Mouse (Mus musculus): ENCODE data around the gene Secisbp2.
"Not testable (repeated sequence)": the region's sequence is repeated elsewhere in the genome, so short reads cannot be mapped to it uniquely, and the experiment has no call there.

The Secisbp2 gene

DNA sequence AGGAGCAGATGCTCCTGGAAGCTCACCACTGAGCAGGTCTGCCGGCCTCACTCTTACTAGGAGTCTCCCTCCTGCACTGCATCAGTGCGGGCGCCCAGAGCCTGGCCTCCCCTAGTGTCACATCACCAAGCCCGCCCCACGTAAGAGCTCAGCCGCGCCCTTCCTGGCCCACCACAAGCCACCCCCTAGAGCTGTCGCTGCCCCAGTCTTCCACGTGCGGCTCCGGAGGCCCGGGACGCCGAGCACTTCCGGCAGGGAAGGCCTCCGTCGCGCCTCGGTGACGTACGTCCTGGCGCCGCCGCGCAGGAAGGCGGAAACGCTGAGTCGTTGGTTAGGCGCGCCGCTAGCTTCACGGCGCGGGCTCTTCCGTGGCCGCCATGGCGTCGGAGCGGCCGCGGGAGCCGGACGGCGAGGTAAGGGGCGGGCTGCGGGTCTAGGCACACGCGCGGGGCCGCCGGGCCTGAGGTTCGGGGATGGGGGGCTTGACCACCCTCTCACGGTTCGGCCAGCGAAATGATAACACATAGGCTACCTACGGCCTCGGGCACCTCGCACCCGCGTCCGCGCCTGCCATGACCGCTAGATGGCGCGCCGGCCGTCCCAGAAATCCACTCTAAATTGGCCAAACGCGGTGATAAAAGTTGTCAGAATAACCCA, at the start of gene Secisbp2:
Gene Secisbp2, plus strand, starts transcription at position 290 of the 657 bp plus-strand sequence.
- DNase-seq: peak; percentile 98

DNA sequence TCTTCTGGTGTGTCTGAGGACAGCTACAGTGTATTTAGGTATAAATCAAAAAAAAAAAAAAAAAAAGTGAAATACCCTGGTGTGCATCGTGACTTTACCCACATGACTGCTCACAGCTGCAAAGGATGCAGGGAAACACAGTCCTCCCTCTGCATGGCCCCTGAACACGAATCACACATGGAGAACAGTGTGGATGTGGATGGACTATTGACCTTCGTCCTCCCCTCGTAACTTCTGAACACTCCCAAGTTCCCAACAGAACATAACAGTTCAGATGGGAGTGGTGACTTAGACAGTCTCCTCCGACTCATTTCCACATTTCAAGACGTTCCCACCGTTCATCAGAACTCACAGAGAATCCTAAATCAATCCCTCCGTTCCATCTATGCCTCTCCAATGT, 48.7 kb upstream of the Secisbp2 start:
- no peak for DNase-seq

DNA sequence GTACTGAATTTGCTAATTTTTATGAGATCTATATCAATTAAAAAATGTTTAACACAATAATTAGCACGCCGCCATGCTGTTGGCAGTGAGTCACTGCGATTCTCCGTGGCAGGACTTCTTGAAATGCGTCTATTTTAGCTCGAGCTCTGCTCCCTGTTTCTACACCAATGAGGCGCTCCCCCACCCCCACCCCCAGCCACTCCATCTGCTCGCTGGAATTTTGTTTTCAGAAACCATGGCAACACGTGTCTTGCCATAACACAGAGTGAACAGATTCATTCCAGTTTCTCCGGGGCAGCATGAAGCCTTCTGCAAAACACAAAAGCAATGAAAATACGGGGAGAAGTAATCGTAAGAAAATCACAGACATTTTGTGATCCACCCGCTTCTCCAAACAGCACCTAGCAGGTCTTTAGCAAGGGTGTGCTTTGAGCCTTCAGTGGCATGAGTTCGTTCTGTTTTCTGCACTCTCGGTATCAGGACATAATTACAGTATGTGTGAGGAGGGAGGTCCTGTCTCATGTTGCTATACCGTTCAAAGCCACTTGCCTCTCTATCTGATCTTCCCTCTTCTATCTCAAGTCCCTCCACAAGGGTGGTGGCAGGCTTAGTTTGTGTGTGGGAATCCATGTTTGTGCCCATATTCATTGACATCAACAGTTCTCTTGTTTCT, 48.1 kb upstream of the Secisbp2 start:
- peak; percentile 61 to 73 for DNase-seq

DNA sequence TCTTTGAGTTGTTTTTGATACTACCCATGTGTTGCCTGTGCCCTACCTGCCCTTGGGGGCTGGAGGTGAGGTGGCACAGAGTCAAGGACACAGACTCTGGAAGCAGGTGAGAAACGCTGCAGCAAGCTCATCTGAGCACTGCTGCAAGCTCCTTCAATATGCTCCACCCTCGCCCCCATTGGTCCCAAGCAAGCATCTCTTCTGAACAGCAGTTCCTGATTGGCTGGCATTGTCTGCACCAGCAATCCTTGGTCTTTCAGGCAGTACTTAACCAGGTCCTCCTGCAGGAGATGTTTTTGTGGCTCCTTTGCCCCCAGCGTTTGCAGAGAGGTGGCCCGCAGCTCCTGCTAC, 47.6 kb upstream of the Secisbp2 start:
- peak; percentile 57 to 62 for DNase-seq

DNA sequence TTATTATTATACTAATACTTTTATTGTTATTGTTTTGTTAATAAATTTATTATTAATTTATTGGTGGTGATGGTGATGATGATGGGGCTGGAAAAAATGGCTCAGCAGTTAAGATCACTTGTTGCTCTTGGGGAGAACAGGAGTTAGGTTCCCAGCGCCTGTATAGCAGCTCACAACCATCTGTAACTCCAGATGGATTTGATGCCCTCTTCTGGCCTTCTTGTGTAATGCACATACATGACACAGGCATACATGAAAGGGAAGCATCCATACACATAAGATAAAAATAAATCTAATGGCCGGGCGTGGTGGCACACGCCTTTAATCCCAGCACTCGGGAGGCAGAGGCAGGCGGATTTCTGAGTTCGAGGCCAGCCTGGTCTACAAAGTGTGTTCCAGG, 42.3 kb upstream of the Secisbp2 start:
- DNase-seq: no peak

DNA sequence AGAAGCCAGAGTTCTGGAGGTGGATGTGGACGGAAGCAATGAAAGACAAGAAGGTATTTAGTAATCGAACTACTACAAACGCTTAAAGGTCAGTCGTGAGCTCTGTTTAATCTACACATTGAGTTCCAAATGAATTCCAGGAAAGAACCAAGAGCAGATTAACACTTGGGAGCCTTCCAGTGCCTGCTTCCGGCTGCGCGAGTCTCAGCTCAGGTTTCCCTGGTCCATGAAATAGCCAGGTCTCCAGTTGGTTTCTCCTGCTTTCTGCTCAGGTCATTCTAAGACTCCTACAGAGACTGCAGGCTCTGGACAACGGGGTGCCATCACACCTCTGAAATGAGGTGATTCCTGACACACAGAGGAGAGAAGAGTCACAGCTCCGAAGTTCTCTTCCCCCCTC, 40.4 kb upstream of the Secisbp2 start:
- no peak for DNase-seq

DNA sequence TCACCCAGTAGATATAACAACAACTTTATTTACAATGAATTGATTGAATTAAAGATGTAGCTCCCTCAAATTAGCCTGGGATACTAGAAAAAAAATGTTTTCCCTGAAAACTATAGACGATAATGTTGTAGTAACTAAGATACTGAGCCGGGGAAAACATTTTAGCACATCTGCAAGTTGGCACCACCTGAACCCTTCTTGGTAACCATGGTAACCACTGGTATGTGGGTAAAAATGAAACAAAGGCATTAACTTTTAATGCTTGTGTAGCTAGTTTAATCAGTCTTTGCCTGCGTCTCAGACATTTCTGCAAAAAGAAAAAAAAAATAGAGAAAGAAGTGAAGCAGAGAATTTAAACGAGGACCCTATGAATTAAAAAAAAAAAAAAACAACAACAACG, 40.0 kb upstream of the Secisbp2 start:
- no peak for DNase-seq

DNA sequence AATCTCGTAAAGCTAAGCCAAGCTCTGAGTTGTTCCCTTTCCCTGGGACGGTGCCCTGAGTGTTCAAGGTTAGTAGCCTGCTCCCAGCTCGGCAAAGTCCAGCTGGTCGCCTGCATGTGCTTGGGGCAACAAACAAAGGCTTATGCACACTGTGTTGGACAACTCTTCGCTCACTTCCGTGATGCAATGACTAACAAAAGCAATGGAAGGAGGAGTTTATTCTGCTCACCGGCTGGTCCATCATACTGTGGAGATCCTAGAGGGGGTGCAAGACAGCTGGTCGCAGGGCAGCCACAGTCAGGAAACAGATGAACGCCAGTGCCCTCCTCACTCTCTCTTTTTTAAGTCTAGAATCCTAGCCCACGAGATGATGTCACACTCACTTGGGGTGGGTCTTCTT, 35.7 kb upstream of the Secisbp2 start:
- DNase-seq: no peak

DNA sequence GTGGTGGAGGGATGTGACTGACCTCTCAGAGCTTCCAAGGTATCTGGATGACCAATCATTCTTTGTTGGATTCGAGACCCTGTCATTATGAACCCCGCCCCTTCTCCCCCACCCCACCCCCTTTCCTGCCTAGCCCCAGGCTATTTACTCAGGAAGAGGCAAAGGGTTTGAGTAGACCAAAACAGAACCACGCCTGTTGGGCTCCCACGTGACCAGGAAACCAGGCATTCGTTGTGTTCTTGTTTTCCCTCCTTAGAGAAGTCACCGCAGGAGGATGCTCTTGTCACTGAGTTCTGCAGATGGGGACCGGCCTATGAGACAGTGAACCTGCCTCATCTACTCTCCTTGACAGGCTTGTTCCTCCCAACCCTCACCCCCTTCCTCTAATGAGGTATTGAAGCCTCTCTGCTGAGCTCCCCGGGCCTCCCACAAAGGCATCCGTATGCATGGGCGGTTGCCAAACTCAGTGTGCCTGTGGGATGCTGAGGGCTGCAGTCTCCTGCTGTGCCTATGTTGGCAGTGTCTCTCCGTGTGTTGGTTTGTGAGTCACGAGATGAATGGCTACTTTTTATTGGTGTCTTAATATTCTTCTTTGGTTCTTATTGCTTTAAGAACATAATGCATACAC, 35.0 kb upstream of the Secisbp2 start:
- DNase-seq: peak; percentile 41 to 63

DNA sequence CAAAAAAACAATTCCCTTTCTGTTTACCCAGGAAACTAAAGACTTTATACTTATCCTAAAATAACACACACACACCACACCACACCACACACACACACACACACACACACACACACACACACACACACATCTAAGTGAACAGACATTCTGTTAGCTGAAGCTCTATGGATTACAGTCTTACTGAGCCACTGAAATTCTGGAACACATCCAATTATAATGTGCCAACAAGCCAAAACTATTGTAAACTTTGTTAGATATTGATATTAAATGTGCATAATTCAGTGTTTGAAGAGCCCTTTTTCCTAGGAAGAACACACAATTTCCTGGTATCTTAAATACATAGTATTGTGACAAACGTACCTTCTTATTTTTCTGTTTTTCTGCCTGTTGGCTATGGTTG, 34.2 kb upstream of the Secisbp2 start:
- DNase-seq: no peak

DNA sequence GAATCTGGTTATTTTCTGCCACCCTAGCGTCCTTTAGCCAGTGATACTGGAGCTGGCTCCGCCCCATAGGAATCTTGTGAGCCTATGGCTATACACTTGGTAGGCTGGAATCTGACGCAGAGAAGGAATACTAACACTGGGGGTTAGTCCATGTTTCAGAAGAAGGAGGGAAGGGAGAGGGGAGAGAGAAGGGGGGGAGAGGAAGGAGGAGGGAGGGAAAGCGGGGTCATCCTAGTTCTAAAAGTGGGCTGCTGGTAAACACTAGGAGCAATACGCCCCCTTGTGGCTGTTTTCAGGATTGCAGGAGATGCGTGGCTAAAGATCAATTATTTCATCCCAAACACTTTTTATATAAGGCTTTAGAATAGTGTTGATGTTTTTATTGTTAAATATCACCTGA, 33.6 kb upstream of the Secisbp2 start:
- DNase-seq: peak; percentile 84 to 90

DNA sequence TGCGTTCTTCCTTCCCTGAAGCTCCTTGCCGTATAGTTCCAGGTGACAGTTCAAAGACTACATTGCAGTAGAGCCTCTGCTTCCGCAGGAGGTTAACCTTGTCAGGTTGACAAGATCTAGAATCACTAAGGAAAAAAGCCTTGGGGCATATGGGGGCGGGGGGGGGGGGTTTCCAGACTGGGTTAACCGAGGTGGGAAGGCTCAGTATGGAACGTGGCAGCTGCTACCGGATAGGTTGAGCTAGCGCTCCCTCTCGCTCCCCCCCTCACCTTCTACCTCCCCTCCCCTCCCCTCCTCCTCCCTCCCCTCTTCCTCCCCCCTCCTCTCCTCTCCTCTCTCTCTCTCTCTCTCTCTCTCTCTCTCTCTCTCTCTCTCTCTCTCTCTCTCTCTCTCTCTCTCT, 32.9 kb upstream of the Secisbp2 start:
- no peak for DNase-seq

DNA sequence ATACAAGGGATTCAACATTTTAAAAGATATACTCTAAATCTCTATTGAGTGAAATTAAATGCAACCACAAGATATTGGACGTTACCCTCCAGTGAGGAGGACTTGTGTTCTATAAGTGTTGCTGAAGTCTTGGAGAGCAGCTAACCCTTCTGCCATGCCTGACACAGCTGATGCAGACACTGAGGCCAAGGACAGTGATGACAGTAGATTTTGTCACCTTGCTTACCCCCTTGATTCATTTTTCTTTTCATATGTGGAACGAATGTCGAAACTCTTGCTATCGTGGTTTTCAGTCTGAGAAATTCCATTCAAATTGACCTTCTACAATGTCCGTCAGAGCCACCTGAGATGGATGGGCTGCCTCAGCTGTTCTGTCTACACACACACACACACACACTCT, 28.9 kb upstream of the Secisbp2 start:
- DNase-seq: no peak

DNA sequence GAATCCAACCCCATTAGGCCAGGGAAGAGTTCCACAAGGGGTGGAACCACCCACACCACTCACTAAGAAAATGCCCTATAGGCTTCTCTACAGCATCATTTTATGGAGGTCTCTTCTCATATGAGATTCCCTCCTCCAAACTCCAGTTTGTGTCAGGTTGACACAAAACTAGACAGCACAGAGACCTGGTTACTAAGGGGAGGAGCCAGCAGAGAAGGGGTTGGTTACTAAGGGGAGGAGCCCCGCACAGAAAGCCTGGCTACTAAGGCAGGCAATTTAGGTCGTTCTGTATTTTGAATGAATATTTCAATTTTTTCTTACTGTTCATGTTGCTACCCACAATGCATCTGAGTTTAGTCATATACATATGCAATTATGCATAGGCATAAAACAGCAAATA, 27.8 kb upstream of the Secisbp2 start:
- DNase-seq: no peak

DNA sequence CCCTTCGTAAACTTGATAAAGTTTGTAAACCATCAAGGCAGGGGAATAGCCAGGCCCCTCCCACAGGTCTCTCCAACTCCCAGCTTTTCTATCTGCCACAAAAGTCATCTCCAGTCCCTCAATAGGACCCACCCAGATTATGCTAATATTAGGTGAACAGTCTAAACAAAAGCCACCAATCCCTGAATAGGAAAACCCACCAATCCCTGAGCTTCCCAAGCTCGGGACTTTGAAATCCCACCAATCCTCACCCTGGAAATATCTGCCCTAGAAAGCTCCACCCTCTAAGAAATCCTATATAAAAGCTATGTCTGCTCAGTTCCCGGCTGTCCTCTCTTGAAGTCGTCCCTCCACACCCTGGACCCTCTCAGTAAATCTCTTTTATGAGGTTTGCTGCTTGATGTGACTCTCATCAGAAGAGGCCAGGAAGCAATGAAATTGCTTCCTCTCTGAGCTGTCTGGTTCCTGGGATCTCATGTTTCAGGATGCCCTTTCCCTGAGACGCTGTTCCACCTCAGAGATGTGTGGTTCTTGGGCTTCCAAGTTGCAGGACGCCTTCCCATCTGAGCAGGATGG, 23.1 kb upstream of the Secisbp2 start:
- DNase-seq: no peak

DNA sequence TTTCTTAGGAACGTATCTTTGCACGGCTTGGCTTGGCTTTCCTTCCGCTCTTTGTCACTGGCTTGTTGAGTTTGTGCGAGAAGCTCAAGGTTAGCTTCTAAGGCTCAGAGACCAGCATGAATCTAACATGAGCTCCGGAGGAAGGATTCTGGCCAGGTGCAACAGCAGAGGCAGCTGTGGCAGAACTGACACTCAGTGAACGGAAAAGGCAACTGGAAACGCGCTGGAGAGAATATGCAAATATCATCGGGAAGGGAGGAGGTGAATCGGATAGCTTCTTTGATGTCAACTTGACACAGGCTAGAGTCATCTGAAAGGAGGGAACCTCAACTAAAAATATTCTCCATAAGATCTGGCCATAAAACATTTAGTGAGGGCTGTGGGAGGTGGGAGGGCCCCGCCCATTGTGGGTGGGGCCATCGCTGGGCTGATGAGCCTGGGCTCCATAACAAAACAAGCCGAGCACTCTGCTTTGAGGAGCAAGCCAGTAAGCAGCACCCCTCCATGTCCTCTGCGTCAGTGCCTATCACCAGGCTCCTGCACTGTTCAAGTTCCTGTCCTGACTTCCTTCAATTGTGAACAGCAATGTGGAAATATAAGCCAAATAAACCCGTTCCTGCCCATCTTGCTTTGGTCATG, 20.0 kb upstream of the Secisbp2 start:
- no peak for DNase-seq

DNA sequence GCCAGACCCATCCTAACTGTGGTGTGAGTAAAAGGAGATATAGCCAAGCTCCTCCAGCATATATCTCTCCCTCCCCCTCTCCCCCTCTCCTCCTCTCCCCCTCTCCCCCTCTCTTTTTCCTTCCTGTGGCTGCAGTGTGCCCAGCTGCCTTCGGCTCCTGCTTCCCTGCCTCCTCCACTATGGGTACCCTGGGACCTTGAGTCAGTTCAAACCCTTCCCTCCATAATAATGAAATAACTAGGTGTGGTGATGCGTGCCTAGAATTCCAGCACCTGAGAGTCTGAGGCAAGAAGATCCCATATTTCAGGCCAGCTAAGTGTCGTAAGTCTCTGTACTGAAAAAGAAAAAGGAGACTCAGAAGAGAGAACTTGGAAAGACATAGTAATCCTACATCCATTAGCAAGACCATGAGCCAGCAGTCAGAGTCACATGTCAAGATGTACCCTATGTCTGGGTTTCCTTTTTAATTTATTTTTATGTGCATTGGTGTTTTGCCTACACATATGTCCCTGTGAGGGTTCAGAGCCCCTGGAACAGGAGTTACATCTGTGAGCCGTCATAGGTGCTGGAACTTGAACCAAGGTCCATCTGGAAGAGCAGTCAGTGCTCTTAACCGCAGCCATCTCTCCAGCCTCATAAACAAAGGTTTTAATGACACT, 18.8 kb upstream of the Secisbp2 start:
- DNase-seq: no peak

DNA sequence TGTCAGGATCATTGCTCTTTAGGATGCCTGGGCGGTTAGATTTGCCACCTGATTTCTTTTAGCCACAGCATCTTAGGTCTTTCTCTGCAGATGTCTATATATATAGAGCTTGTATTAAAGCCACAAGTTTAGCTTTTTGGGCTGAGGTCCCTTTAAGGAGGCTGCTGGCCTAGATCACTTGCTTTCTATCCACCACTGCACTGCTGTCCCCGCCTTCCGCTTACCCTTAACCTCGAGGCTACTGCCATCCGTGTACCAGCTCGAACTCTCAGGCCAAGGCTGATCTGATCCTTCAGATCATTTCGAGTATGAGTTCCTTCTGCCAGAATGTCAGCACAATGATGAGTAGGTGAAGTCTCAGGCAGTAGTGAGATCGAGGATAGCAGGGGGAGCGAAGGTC, 16.1 kb upstream of the Secisbp2 start:
- DNase-seq: not testable (repeated sequence)

DNA sequence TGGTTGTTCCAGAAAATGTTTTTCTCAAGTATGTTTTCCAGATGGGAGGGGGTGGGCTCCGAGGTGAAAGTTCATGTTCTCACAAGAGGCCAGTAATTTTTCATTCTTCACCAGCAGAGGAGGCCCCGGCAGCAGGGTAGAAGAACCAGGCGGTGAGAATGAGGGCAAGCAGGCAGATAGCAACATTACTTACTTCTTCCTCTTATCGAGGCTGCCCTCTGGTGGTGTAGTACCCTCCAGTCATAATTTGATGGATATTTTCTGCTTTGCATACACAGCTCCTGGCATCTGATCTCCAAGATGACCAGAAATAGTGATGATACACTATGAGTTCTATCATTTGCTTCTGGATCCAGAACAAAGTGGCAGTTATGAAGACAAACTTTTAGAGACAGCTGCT, 12.5 kb upstream of the Secisbp2 start:
- DNase-seq: no peak

DNA sequence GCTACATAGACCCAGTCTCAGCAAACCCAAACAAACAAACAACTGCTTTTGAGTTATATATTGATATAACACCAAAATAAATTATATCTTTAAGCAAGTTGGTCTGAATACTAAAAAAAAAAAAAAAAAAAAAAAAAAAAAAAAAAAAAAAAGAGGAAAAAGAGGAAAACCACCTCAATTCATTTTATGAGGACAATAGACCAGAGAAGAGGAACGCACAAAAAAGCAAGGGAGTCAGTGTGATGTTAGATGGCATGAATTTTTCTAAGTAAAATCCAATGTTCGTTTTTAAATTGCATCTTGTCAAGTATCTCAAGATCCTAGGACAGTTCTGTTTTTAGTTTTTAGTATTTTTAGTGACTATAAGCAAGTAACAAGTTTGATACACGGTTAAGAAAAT, 10.1 kb upstream of the Secisbp2 start:
- DNase-seq: no peak

DNA sequence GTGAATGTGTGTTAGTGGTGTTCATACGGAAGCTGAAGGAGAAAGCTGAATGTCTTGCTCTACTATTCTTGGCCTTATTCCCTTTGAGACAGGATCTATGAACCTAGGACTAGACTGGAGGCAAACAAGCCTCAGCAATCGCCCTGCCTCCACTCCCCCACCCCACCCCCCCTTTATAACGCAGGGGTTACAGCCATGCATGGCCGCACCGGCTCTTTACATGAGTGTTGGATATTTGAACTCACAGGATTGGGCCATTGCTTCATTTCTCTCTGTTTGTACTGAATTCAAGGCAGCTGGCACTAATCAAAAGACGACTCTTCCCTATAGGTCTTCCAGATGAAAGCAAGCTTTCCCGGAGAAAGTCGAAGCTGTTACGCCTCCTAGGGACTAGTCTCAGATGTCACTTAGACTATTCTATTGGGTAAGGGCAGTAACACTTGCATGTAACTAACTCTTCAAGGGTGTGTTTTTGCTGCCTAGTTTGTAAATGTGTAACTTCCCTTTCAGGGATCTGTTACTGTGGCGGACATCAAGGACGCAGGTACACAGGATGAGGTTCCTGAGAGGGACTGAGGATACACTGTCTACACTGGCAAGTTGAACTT, 9.2 kb upstream of the Secisbp2 start:
- DNase-seq: no peak
